Mouse (Mus musculus) forebrain, embryonic 16.5 days (tissue): ENCODE data around the gene Mapkap1. TPM values are rescaled to one million over a fixed set of nuclear protein-coding genes. Genes with fewer than 3 reads are reported as not detected.

Source experiments
- ATAC-seq: fragments of 200-750 bp; cut with Nextera tagmentation; 2 replicates; pipeline ENCODE4 v1.8.0; 2017; ENCODE audit warnings: mild to moderate bottlenecking, moderate library complexity
- H3K27ac ChIP-seq: fragments of 300-500 bp; sonication (generic); 2 replicates; pipeline ENCODE4 v1.5.1; 2014; ENCODE audit warnings: low read length, control low read depth
- H3K27me3 ChIP-seq: fragments of 300-500 bp; sonication (generic); replicated peaks from 2 replicates; pipeline ENCODE4 v1.6.1; 2014; ENCODE audit warnings: low read length; ENCODE audit not compliant: control insufficient read depth, insufficient read depth
- H3K36me3 ChIP-seq: fragments of 300-500 bp; sonication (generic); 2 replicates; pipeline ENCODE4 v1.6.1; 2014; ENCODE audit not compliant: control insufficient read depth, insufficient read depth
- H3K4me1 ChIP-seq: fragments of 300-500 bp; sonication (generic); replicated peaks from 2 replicates; pipeline ENCODE4 v1.6.1; 2014; ENCODE audit warnings: low read length; ENCODE audit not compliant: control insufficient read depth, insufficient read depth
- H3K4me2 ChIP-seq: fragments of 300-500 bp; sonication (generic); 2 replicates; pipeline ENCODE4 v1.6.1; 2014; ENCODE audit warnings: mild to moderate bottlenecking, low read length, control low read depth
- H3K4me3 ChIP-seq: fragments of 300-500 bp; sonication (generic); replicated peaks from 2 replicates; pipeline ENCODE4 v1.5.1; 2014; ENCODE audit warnings: mild to moderate bottlenecking, low read length, control low read depth
- H3K9ac ChIP-seq: fragments of 300-500 bp; sonication (generic); replicated peaks from 2 replicates; pipeline ENCODE4 v1.6.1; 2014; ENCODE audit warnings: low read depth, low read length, control low read depth
- H3K9me3 ChIP-seq: fragments of 300-500 bp; sonication (generic); 2 replicates; pipeline ENCODE4 v1.6.1; 2016; ENCODE audit warnings: low read length; ENCODE audit not compliant: control insufficient read depth
- WGBS: fragments of 180-500 bp; shearing (Covaris S2); extraction: QIAGEN DNeasy Blood & Tissue Kit; methylation state at CpG from one replicate; pipeline ENCODE4 v1.1.7; 2014; 5-methylcytosine and 5-hydroxymethylcytosine counted together
- polyA plus RNA-seq: library from polyadenylated mRNA; unstranded; fragments of >200 nt; fragmentation: Nextera tagmentation; extraction: Ambion mirVana; gene quantifications from 2 replicates; pipeline ENCODE4 v1.2.1, GENCODE M21; 2015

Gene Mapkap1
- polyA plus RNA-seq, 1 experiment from 2014 or later, result 100 TPM

DNA sequence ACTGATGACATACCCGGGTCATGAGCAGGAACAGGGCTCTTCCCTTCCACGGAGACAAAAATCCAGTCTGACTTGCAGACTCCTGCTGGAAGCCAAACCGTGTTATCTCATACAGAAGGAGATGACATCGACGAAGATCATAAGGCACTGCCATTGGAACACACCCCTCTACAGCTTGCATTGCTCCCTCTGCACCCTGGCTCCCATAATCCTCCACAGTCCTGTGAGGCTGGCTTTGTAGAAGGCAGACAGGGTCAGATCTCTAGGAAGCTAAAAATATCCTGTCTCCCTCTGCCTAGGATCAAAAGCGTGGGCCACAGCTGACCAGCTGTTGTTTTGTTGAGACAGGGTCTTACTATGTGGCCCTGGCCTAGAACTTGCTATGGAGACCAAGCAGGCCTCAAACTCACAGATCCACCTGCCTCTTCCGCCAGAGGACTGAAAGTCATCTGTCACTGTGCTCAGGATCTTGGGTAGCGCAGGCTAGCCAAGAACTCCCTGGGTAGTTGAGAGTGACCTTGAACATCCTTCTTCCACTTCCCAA, 262.7 kb downstream of the Mapkap1 start:
- Histone ChIP-seq H3K4me3 (no peak overlapping the region), H3K4me1 (peaks cover 16% of the 10 kb centered on the region), H3K27me3 (no peaks in the 10 kb centered on the region), H3K9ac (no peak overlapping the region), H3K36me3 (no peaks in the 10 kb centered on the region), H3K27ac (no peak overlapping the region), H3K4me2 (no peak overlapping the region), H3K9me3 (no peaks in the 10 kb centered on the region)
- no peak for ATAC-seq
- WGBS, result 67% methylated on average over 8 of the region's 8 CpGs

DNA sequence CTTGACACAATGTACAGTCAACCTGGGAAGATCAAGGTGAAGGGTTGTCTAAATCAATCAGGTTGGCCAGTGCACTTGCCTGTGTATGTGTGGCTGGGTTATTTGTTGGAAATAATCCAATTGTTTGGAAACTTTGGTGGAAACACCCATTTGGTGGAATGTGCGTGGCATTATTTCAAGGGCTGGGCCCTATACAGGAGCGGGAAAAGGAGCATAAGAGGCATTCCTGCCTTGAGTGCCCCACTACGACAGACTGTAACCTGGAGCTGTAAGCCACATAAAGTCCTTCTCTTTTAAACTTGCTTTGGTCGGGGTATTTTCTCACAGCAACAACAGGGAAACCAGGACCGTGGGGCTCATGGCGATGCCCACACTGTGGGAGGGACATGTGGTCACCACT, 263.9 kb downstream of the Mapkap1 start:
- Histone ChIP-seq H3K27me3 (no peaks in the 10 kb centered on the region), H3K9ac (no peak overlapping the region), H3K4me2 (no peak overlapping the region), H3K9me3 (no peaks in the 10 kb centered on the region), H3K4me1 (peaks cover 16% of the 10 kb centered on the region), H3K27ac (no peak overlapping the region), H3K4me3 (no peak overlapping the region), H3K36me3 (peaks cover 3% of the 10 kb centered on the region; the same call in 1 of the 2 replicates)
- no peak for ATAC-seq
- 77% methylated on average over 6 of the region's 6 CpGs for WGBS

GRCm38 (mm10) chr2:34671385-34672026, 264.9 kb downstream of the Mapkap1 start:
- Histone ChIP-seq H3K4me2 (peak overlapping the region; percentile 87), H3K36me3 (peaks cover 6% of the 10 kb centered on the region; the same call in 1 of the 2 replicates), H3K4me3 (peak overlapping the region; percentile 51), H3K9ac (peak overlapping the region; percentile 73), H3K27me3 (no peaks in the 10 kb centered on the region), H3K4me1 (peaks cover 16% of the 10 kb centered on the region), H3K9me3 (no peaks in the 10 kb centered on the region), H3K27ac (no peak overlapping the region)
- WGBS, result 30% methylated on average over 31 of the region's 31 CpGs
- peak; percentile 58 for ATAC-seq

DNA sequence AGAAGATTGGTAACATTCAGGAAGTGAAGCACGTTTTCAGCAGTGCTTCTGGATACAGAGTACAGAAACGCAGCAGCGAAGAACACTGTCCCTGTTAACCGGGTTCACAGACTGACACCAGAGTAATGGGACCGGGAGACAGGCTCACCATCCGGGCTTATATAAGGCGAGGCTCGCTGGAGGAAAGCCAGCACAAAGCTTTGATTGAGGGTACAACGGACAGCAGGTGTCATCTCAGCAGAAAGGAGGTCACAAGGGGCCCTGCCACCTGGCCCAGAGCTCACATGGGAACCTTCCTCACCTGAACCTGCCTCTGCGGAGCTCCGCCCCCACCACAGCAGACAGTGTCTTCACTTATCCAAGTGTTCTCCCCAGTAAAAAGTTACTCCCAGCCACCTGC, 267.3 kb downstream of the Mapkap1 start:
- H3K9me3 ChIP-seq, result no peaks in the 10 kb centered on the region
- H3K9ac ChIP-seq, result no peak overlapping the region
- H3K27me3 ChIP-seq, result no peaks in the 10 kb centered on the region
- 89% methylated on average over 11 of the region's 11 CpGs for WGBS
- no peak overlapping the region for H3K4me3 ChIP-seq
- peaks cover 15% of the 10 kb centered on the region for H3K36me3 ChIP-seq
- no peak for ATAC-seq
- H3K27ac ChIP-seq, result no peak overlapping the region
- H3K4me2 ChIP-seq, result no peak overlapping the region
- H3K4me1 ChIP-seq, result peaks cover 9% of the 10 kb centered on the region

Other genes starting within 250 kb of the Mapkap1 start
- gene Pbx3, start 33.6 kb upstream of the Mapkap1 start, polyA plus RNA-seq, result 48.1 and 71.1 TPM in 2 replicates